Mouse (Mus musculus): ENCODE results near the gene Mcm9. TPM values are rescaled to one million over a fixed set of nuclear protein-coding genes. Genes with fewer than 3 reads are reported as not detected.

Mcm9 gene
- polyA plus RNA-seq, 1 experiment from 2014 or later: 7.9 TPM

GRCm38 (mm10) chr10:53629918-53630250 is 355 bp downstream of the Mcm9 start:
- Histone ChIP-seq H3K9ac (ENCODE audit: low read depth, low read length) (peak overlapping the region; percentile 88), H3K4me1 (replicated peaks; ENCODE audit: insufficient read depth, low read length) (no peaks in the 10 kb centered on the region), H3K4me2 (ENCODE audit: low read length) (peak overlapping the region; percentile 64), H3K36me3 (ENCODE audit: insufficient read depth, low read length) (no peaks in the 10 kb centered on the region), H3K27me3 (ENCODE audit: insufficient read depth, low read length) (no peaks in the 10 kb centered on the region), H3K4me3 (replicated peaks; ENCODE audit: low read depth, low read length) (peak overlapping the region; percentile 82), H3K9me3 (replicated peaks; ENCODE audit: low read length) (no peaks in the 10 kb centered on the region), H3K27ac (peak overlapping the region; percentile 97)
- DNase-seq (ENCODE audit: low spot score) (peak; percentile 98), ATAC-seq (replicated peaks; ENCODE audit: low FRiP score, low read depth) (peak; percentile 97)
- 1% methylated on average over 35 of the region's 35 CpGs for WGBS
- TF ChIP-seq CTCF (IDR thresholded peaks at IDR 0.05; ENCODE audit: low read depth): no peak

DNA sequence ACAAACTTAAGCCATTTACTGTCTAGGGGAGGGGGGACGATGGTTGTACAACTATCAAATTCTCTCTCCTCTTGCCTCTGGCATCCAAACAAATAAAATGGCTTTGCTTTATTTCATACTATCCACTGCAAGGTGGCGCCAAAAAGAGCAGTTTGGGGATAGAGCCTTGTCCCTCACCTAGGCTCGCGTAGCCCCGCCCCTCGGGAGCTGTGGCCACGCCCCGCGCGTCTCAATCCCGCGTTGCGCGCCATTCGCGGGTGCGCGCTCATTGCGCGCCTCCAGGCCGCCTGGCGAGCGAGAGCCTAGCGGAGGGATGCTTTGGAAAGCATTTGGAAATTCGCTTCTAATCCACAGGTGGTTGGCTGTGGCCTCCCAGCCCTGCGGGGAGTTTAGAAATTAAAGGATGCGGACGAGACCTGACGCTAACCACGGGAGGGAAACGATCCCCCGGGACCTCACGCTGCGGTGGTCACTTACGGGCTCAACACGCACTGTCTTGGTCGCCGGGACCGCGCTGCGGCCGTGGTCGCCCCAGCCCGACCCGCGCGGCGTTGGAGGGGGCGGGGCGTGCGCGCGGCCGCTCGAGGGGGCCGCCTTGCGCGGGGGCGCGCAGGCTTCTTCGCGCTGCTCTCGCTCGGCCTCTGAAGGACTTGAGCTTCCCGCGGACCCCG is 857 bp downstream of the Mcm9 start:
- DNase-seq (ENCODE audit: low spot score): peak; percentile 92
- Histone ChIP-seq H3K4me1 (replicated peaks; ENCODE audit: insufficient read depth, low read length) (no peaks in the 10 kb centered on the region), H3K27ac (peak overlapping the region; percentile 97), H3K36me3 (ENCODE audit: insufficient read depth, low read length) (no peaks in the 10 kb centered on the region), H3K4me3 (replicated peaks; ENCODE audit: low read depth, low read length) (peak overlapping the region; percentile 82), H3K27me3 (ENCODE audit: insufficient read depth, low read length) (no peaks in the 10 kb centered on the region), H3K9me3 (replicated peaks; ENCODE audit: low read length) (no peaks in the 10 kb centered on the region), H3K9ac (ENCODE audit: low read depth, low read length) (peak overlapping the region; percentile 88), H3K4me2 (ENCODE audit: low read length) (peak overlapping the region; percentile 64)
- TF ChIP-seq CTCF (IDR thresholded peaks at IDR 0.05; ENCODE audit: low read depth): peak; percentile 65
- WGBS: under 1% methylated on average over 67 of the region's 67 CpGs
- peak; percentile 81 for ATAC-seq (replicated peaks; ENCODE audit: low FRiP score, low read depth)

DNA sequence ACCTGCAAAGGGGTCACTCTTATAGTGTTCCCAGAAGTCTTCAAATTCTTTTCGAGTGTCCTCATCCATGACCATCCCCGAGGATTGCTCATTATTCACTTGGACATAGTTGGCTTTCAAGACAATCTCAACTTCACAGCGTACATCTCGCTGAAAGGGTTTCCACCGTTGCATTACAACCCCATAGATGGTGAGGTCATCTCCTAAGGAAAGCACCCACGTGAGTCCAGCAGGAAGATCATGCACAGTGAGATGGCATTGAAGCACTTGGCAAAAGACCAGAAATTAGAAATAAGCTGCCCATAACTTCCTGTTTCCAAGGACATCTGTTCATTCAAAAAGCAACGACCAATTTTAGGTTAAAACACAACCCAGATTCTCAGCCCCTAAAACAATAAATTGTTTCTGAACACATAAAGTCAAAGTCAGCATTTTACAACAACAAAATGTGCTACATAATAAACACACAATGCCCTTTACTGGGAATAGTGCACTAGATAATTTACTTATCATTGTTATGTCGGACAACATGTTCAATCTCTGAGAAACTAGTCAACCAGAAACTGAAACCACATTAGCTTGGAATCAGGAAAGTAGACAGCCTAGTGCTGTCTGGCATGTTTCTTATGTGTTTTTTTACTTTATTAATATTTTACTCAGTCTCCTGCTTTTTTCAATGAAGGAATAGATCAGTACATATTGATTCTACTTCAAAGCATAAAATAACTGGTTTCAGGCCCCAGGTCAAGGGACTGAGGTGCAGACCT is 14.2 kb downstream of the Mcm9 start:
- no peak overlapping the region for H3K27ac ChIP-seq
- WGBS: 76% methylated on average over 8 of the region's 8 CpGs
- peaks cover 18% of the 10 kb centered on the region; the same call in 1 of the 2 replicates for H3K36me3 ChIP-seq (ENCODE audit: insufficient read depth, low read length)

DNA sequence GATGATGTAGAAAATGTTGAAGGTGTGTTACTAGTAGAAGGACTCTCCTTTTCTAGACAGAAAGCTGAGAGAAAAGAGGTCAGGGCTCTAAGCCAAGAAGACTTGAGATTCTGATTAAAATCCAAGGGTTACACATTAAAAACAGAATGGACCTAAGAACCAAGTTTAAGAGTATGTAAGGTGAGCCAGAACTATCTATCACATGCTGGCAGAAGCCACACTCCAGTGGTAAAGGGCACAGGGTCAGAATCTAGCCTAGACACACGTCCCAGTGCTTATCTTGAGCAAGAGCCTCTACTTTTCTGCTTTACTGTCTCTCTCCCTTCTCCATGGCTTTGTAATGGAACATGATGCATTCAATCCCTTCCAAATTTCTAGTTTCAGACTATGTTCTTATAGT is 16.3 kb downstream of the Mcm9 start:
- Histone ChIP-seq H3K27me3 (ENCODE audit: insufficient read depth, low read length) (no peaks in the 10 kb centered on the region), H3K9me3 (replicated peaks; ENCODE audit: low read length) (no peaks in the 10 kb centered on the region), H3K4me2 (ENCODE audit: low read length) (no peak overlapping the region), H3K4me3 (replicated peaks; ENCODE audit: low read depth, low read length) (no peak overlapping the region), H3K36me3 (ENCODE audit: insufficient read depth, low read length) (peaks cover 25% of the 10 kb centered on the region; the same call in 1 of the 2 replicates), H3K4me1 (replicated peaks; ENCODE audit: insufficient read depth, low read length) (no peaks in the 10 kb centered on the region), H3K27ac (no peak overlapping the region), H3K9ac (ENCODE audit: low read depth, low read length) (no peak overlapping the region)
- 28% methylated on average over 1 of the region's 1 CpGs for WGBS
- ATAC-seq (replicated peaks; ENCODE audit: low FRiP score, low read depth): no peak
- no peak for DNase-seq (ENCODE audit: low spot score)
- no peak for TF ChIP-seq CTCF (IDR thresholded peaks at IDR 0.05; ENCODE audit: low read depth)

More for the DNA sequence above, 14.2 kb downstream of the Mcm9 start:
- Histone ChIP-seq H3K4me1 (replicated peaks; ENCODE audit: insufficient read depth, low read length) (no peaks in the 10 kb centered on the region), H3K27me3 (ENCODE audit: insufficient read depth, low read length) (no peaks in the 10 kb centered on the region), H3K4me2 (ENCODE audit: low read length) (no peak overlapping the region), H3K4me3 (replicated peaks; ENCODE audit: low read depth, low read length) (no peak overlapping the region), H3K9me3 (replicated peaks; ENCODE audit: low read length) (no peaks in the 10 kb centered on the region), H3K9ac (ENCODE audit: low read depth, low read length) (no peak overlapping the region)
- no peak for ATAC-seq (replicated peaks; ENCODE audit: low FRiP score, low read depth)
- no peak for TF ChIP-seq CTCF (IDR thresholded peaks at IDR 0.05; ENCODE audit: low read depth)
- DNase-seq (ENCODE audit: low spot score): no peak

DNA sequence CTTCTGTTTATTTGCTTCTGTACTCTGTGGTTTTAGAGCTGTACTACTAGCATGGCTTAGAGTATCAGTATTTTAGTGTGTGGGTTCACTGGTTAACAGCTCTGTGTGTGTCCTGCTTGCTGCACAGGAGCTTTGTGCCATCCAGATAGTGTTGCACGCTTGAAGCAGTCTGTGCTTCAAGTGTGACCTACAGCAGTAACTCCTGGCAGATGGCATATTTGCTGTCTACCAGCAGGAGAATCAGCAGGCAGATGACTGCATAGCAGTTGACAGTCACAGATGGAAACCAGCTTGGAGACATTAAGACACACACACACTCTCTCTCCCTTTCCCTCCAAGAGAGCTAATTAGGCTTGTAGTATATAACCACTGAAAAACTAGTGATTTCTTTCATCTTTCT is 18.1 kb downstream of the Mcm9 start:
- no peak overlapping the region for H3K9ac ChIP-seq (ENCODE audit: low read depth, low read length)
- H3K4me2 ChIP-seq (ENCODE audit: low read length): no peak overlapping the region
- no peak for ATAC-seq (replicated peaks; ENCODE audit: low FRiP score, low read depth)
- no peaks in the 10 kb centered on the region for H3K4me1 ChIP-seq (replicated peaks; ENCODE audit: insufficient read depth, low read length)
- no peak overlapping the region for H3K27ac ChIP-seq
- H3K27me3 ChIP-seq (ENCODE audit: insufficient read depth, low read length): no peaks in the 10 kb centered on the region
- H3K36me3 ChIP-seq (ENCODE audit: insufficient read depth, low read length): peaks cover 28% of the 10 kb centered on the region; the same call in 1 of the 2 replicates
- no peaks in the 10 kb centered on the region for H3K9me3 ChIP-seq (replicated peaks; ENCODE audit: low read length)
- no peak overlapping the region for H3K4me3 ChIP-seq (replicated peaks; ENCODE audit: low read depth, low read length)
- TF ChIP-seq CTCF (IDR thresholded peaks at IDR 0.05; ENCODE audit: low read depth): no peak
- DNase-seq (ENCODE audit: low spot score): no peak
- 67% methylated on average over 1 of the region's 1 CpGs for WGBS

DNA sequence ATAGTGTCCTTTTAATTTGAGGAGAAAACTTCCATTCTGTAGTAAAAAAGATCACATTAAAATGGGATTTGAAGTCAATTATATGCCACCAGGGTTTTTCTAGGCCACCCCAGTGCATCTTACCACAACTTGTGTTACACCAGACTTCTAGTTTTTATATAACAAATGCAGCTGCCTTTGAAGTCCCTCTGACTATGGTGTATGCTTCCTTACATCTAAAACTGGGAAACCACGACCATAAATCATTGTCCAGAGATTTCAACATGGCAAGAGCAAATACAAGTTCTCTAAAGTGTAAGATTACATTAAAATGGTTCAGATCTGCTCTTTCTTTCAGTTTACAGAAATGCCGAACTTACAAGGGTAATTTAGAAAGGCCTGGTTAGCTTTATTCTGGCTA is 22.0 kb downstream of the Mcm9 start:
- Histone ChIP-seq H3K27ac (no peak overlapping the region), H3K9me3 (replicated peaks; ENCODE audit: low read length) (no peaks in the 10 kb centered on the region), H3K27me3 (ENCODE audit: insufficient read depth, low read length) (no peaks in the 10 kb centered on the region), H3K4me3 (replicated peaks; ENCODE audit: low read depth, low read length) (no peak overlapping the region), H3K4me1 (replicated peaks; ENCODE audit: insufficient read depth, low read length) (no peaks in the 10 kb centered on the region), H3K36me3 (ENCODE audit: insufficient read depth, low read length) (peaks cover 42% of the 10 kb centered on the region), H3K4me2 (ENCODE audit: low read length) (no peak overlapping the region), H3K9ac (ENCODE audit: low read depth, low read length) (no peak overlapping the region)
- no peak for ATAC-seq (replicated peaks; ENCODE audit: low FRiP score, low read depth)
- no peak for DNase-seq (ENCODE audit: low spot score)
- WGBS: 58% methylated on average over 2 of the region's 2 CpGs
- TF ChIP-seq CTCF (IDR thresholded peaks at IDR 0.05; ENCODE audit: low read depth): no peak

Data from kidney, postnatal 0 days (tissue).